Mouse (Mus musculus): ENCODE measurements around the gene I0C0044D17Rik. TPM values are rescaled to one million over a fixed set of nuclear protein-coding genes. Genes with fewer than 3 reads are reported as not detected.

I0C0044D17Rik gene
- polyA plus RNA-seq, 1 experiment from 2014 or later: not detected

DNA sequence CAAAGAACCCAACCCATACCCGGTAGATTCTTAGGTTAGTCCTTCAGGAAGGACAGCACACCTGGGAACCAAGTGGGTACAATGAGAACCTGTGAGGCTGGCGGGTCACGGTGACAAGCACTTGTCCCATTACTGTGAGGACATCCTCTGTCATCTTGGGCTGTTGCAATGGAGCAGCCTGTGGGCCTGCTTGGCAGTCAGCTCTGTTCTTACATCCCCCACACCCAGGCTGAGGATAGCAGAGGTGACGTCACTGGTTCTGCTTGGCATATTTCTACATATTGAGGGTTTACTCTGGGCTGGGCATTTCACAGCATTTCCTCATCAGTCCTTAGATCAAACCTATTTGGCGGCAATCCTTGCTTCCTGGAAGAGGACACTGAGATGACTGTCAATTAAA is 49.9 kb downstream of the I0C0044D17Rik start:
- no peaks in the 10 kb centered on the region; the same call in 1 of the 2 replicates for H3K36me3 ChIP-seq
- no peak for ATAC-seq (ENCODE audit: insufficient number of reproducible peaks, low FRiP score, low TSS enrichment, low read depth)
- H3K27me3 ChIP-seq: no peaks in the 10 kb centered on the region
- H3K9me3 ChIP-seq (replicated peaks): no peaks in the 10 kb centered on the region
- H3K4me2 ChIP-seq (replicated peaks): no peak overlapping the region
- H3K9ac ChIP-seq: no peak overlapping the region
- peaks cover 23% of the 10 kb centered on the region for H3K4me1 ChIP-seq
- no peak overlapping the region for H3K4me3 ChIP-seq (replicated peaks)
- H3K27ac ChIP-seq (replicated peaks): no peak overlapping the region
- WGBS: 87% methylated on average over 5 of the region's 5 CpGs

Other genes starting within 250 kb of the I0C0044D17Rik start
- gene L1td1, start 97.1 kb downstream of the I0C0044D17Rik start, polyA plus RNA-seq (2015; fragmentation: Nextera tagmentation; extraction: Ambion mirVana): 0.07 TPM in 1 of 2 replicates, not detected in the other
- 1.7 and 2.8 TPM in 2 replicates for gene Kank4, start 6.3 kb downstream of the I0C0044D17Rik start, polyA plus RNA-seq (2015; fragmentation: Nextera tagmentation; extraction: Ambion mirVana)
- 78.7 and 90.3 TPM in 2 replicates for gene Usp1, start 100.0 kb upstream of the I0C0044D17Rik start, polyA plus RNA-seq (2015; fragmentation: Nextera tagmentation; extraction: Ambion mirVana)
- gene Angptl3, start 207.1 kb upstream of the I0C0044D17Rik start, polyA plus RNA-seq (2015; fragmentation: Nextera tagmentation; extraction: Ambion mirVana): 0.67 and 1.1 TPM in 2 replicates

Data from embryonic facial prominence, embryonic 15.5 days (tissue).